Mouse (Mus musculus): ENCODE data around the gene E330021D16Rik. TPM values are rescaled to one million over a fixed set of nuclear protein-coding genes. Genes with fewer than 3 reads are reported as not detected.

E330021D16Rik gene
- polyA plus RNA-seq, 1 experiment from 2014 or later: not detected

DNA sequence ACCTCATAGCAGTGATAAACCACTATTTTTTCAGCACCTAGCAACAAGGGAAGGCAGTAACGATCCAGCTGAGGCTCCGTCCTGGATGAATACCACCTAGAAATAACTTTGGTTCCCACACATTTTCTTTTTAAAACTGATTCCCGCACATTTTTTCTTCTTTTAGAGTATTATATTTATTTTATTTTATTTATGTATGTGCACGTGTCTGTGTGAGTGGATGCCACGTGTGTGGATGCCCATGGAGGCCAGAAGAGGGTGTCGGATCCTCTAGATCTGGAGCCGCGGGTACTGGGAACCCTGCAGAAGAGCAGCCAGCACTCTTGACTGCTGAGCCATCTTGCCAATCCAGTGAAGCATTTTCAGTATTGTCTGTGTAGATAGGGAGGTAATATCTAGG is 52.1 kb downstream of the E330021D16Rik start:
- H3K4me3 ChIP-seq (ENCODE audit: low read depth, low read length): no peak overlapping the region
- no peaks in the 10 kb centered on the region for H3K36me3 ChIP-seq (ENCODE audit: control insufficient read depth, insufficient read depth, low read length)
- H3K27ac ChIP-seq (ENCODE audit: low read depth, low read length): no peak overlapping the region
- 90% methylated on average over 8 of the region's 8 CpGs for WGBS
- no peaks in the 10 kb centered on the region for H3K4me1 ChIP-seq (ENCODE audit: control insufficient read depth, insufficient read depth, low read length)
- H3K9ac ChIP-seq (replicated peaks; ENCODE audit: low read depth, low read length): no peak overlapping the region
- H3K9me3 ChIP-seq (ENCODE audit: control insufficient read depth, low read length): no peaks in the 10 kb centered on the region
- no peak for ATAC-seq (ENCODE audit: low read depth)
- no peaks in the 10 kb centered on the region for H3K27me3 ChIP-seq (ENCODE audit: control insufficient read depth, insufficient read depth, low read length)
- no peak overlapping the region for H3K4me2 ChIP-seq (ENCODE audit: low read depth, low read length)

DNA sequence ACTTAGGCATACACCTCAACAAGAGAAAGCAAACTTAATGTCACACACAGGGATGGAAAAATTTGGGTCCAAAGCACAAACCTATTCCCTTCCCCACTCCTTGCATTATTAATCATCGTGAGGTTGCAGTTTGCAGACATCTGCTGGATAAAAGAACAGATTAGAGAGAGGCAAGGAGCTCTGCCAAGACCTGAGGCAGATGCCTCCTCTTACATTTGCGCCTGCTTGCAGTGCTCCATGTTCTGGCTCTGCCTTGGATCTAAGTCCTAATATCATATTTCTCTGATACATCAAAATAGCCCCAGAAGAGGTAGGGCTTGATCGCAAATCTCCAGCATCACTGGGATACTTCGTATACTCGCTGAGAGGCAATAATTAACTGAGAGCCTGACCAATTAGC is 56.9 kb downstream of the E330021D16Rik start:
- H3K36me3 ChIP-seq (ENCODE audit: control insufficient read depth, insufficient read depth, low read length): no peaks in the 10 kb centered on the region
- H3K27me3 ChIP-seq (ENCODE audit: control insufficient read depth, insufficient read depth, low read length): no peaks in the 10 kb centered on the region
- H3K4me1 ChIP-seq (ENCODE audit: control insufficient read depth, insufficient read depth, low read length): no peaks in the 10 kb centered on the region
- H3K9ac ChIP-seq (replicated peaks; ENCODE audit: low read depth, low read length): no peak overlapping the region
- ATAC-seq (ENCODE audit: low read depth): no peak
- 82% methylated on average over 5 of the region's 5 CpGs for WGBS
- no peak overlapping the region for H3K4me2 ChIP-seq (ENCODE audit: low read depth, low read length)
- no peak overlapping the region for H3K27ac ChIP-seq (ENCODE audit: low read depth, low read length)
- H3K9me3 ChIP-seq (ENCODE audit: control insufficient read depth, low read length): no peaks in the 10 kb centered on the region
- no peak overlapping the region for H3K4me3 ChIP-seq (ENCODE audit: low read depth, low read length)

DNA sequence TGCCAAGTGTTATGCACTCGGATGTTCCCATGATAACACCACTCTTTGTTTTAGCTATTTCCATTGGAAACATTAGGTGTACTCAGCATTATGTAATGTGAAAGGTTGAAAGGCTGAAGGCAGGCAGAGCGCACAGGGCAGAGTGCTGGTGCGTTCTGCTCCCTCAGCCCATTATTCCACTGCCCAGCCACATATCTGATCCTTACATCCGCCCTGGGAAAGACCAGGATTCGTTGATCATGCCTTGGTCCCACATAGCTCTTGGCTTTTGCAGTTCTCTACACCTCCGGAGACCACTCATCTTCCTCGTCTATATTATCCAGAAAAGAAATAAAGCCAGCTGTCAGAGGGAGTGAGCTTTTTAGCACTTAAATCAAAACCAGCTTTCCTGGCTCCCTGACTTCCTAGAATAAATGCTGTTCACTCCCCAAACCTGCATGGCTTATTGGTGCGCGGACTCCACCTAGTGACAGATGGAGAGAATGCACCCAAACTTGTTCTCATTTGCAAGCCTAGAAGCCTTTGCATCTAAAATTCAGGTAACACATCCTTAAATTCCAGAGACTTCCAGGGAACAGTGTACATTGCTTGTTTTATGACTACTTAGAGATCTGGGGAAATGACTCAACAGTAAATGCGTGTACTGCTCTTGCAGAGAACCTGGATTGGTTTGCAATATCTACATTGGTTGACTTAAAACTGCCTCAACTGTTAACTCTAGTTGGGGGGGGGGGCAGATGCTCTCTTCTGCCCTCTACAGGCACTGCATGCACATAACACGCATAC is 61.8 kb downstream of the E330021D16Rik start:
- no peaks in the 10 kb centered on the region for H3K4me1 ChIP-seq (ENCODE audit: control insufficient read depth, insufficient read depth, low read length)
- peak; percentile 75; the same call in 1 of the 2 replicates for ATAC-seq (ENCODE audit: low read depth)
- WGBS: 37% methylated on average over 11 of the region's 11 CpGs
- H3K9me3 ChIP-seq (ENCODE audit: control insufficient read depth, low read length): no peaks in the 10 kb centered on the region
- no peak overlapping the region for H3K27ac ChIP-seq (ENCODE audit: low read depth, low read length)
- H3K9ac ChIP-seq (replicated peaks; ENCODE audit: low read depth, low read length): no peak overlapping the region
- no peaks in the 10 kb centered on the region for H3K36me3 ChIP-seq (ENCODE audit: control insufficient read depth, insufficient read depth, low read length)
- no peak overlapping the region for H3K4me2 ChIP-seq (ENCODE audit: low read depth, low read length)
- H3K4me3 ChIP-seq (ENCODE audit: low read depth, low read length): no peak overlapping the region
- H3K27me3 ChIP-seq (ENCODE audit: control insufficient read depth, insufficient read depth, low read length): no peaks in the 10 kb centered on the region

Other genes with a start within 250 kb of the E330021D16Rik start
- 58.1 and 87.8 TPM in 2 replicates for gene Grin2b, start 242.1 kb downstream of the E330021D16Rik start, polyA plus RNA-seq (2014; fragmentation: Nextera tagmentation; extraction: Ambion mirVana)
- gene Gm8994, start 88.0 kb downstream of the E330021D16Rik start, polyA plus RNA-seq (2014; fragmentation: Nextera tagmentation; extraction: Ambion mirVana): not detected in 2 replicates
- gene Atf7ip, start 90.6 kb upstream of the E330021D16Rik start, polyA plus RNA-seq (2014; fragmentation: Nextera tagmentation; extraction: Ambion mirVana): 49.2 and 59.5 TPM in 2 replicates
- gene Plbd1, start 246.4 kb upstream of the E330021D16Rik start, polyA plus RNA-seq (2014; fragmentation: Nextera tagmentation; extraction: Ambion mirVana): 0.30 and 0.52 TPM in 2 replicates

Measured in neural tube, embryonic 14.5 days (tissue).